Mouse (Mus musculus) layer of hippocampus, adult 8-10 months (tissue): ENCODE data around the gene Prkcz. TPM values are rescaled to one million over a fixed set of nuclear protein-coding genes. Genes with fewer than 3 reads are reported as not detected.

ENCODE experiments used
- DNase-seq, 2 experiments: peaks; one replicate each; pipeline ENCODE4 v3.0.0; 2022; ENCODE audit warnings: low spot score in 2 of 2
- total RNA-seq, 4 experiments: library from RNA; stranded (reverse); gene quantifications; 2 replicates each; pipeline ENCODE4 v1.2.4; 2022

Gene Prkcz
- 100 to 1,000 TPM; 144 to 189 (median 169) TPM for total RNA-seq

GRCm38 (mm10) chr4:155361303-155361791 is at the start of gene Prkcz:
Prkcz (minus strand) TSS chr4:155361361.
- DNase-seq: no peak

- peak; percentile 81 to 85 for DNase-seq
Observed at GRCm38 (mm10) chr4:155409058-155409776, 48.1 kb upstream of the Prkcz start, which contains the start of gene Cfap74. Cfap74 (plus strand) TSS chr4:155409190.

- no peak for DNase-seq
Observed at GRCm38 (mm10) chr4:155408695-155409057, 47.5 kb upstream of the Prkcz start.

- no peak for DNase-seq
Observed at GRCm38 (mm10) chr4:155402489-155402888, 41.3 kb upstream of the Prkcz start.

- DNase-seq: no peak
Observed at GRCm38 (mm10) chr4:155401121-155401520, 40.0 kb upstream of the Prkcz start.

GRCm38 (mm10) chr4:155398222-155398540 is 37.0 kb upstream of the Prkcz start:
- DNase-seq: no peak

- DNase-seq: no peak
Observed at GRCm38 (mm10) chr4:155397511-155398221, 36.5 kb upstream of the Prkcz start, which contains the start of gene Gabrd. Gabrd (minus strand) TSS chr4:155398112.

GRCm38 (mm10) chr4:155396751-155397150 is 35.6 kb upstream of the Prkcz start:
- no peak for DNase-seq

- DNase-seq: no peak
Observed at GRCm38 (mm10) chr4:155395471-155395870, 34.3 kb upstream of the Prkcz start.

GRCm38 (mm10) chr4:155387166-155387565 is 26.0 kb upstream of the Prkcz start:
- no peak for DNase-seq

- no peak for DNase-seq
Observed at GRCm38 (mm10) chr4:155383326-155383725, 22.2 kb upstream of the Prkcz start.

GRCm38 (mm10) chr4:155382752-155383151 is 21.6 kb upstream of the Prkcz start:
- DNase-seq: peak; percentile 52 to 57

- no peak for DNase-seq
Observed at GRCm38 (mm10) chr4:155381974-155382373, 20.8 kb upstream of the Prkcz start.

GRCm38 (mm10) chr4:155371797-155372735 is 10.9 kb upstream of the Prkcz start:
- DNase-seq: no peak

- no peak for DNase-seq
Observed at GRCm38 (mm10) chr4:155370737-155371715, 9.9 kb upstream of the Prkcz start.

- peak; percentile 66 to 74 for DNase-seq
Observed at GRCm38 (mm10) chr4:155368684-155369083, 7.5 kb upstream of the Prkcz start.

- no peak for DNase-seq
Observed at GRCm38 (mm10) chr4:155367739-155368138, 6.6 kb upstream of the Prkcz start.

GRCm38 (mm10) chr4:155366784-155367183 is 5.6 kb upstream of the Prkcz start:
- DNase-seq: no peak

GRCm38 (mm10) chr4:155362443-155362842 is 1.3 kb upstream of the Prkcz start:
- DNase-seq: no peak

GRCm38 (mm10) chr4:155360856-155361255 is 305 bp downstream of the Prkcz start:
- DNase-seq: no peak
